Mouse (Mus musculus) cerebellum, adult 9-11 months (tissue): Measurements from ENCODE around the gene D3Ertd254e.
A peak's percentile ranks its signal among the peaks of the same experiment; 100 is the strongest.
"Not testable (repeated sequence)": the region's sequence is repeated elsewhere in the genome, so short reads cannot be mapped to it uniquely, and the experiment has no call there.

Experiments
- DNase-seq: peaks from one replicate; pipeline ENCODE4 v3.0.0; 2022

The D3Ertd254e gene

DNA sequence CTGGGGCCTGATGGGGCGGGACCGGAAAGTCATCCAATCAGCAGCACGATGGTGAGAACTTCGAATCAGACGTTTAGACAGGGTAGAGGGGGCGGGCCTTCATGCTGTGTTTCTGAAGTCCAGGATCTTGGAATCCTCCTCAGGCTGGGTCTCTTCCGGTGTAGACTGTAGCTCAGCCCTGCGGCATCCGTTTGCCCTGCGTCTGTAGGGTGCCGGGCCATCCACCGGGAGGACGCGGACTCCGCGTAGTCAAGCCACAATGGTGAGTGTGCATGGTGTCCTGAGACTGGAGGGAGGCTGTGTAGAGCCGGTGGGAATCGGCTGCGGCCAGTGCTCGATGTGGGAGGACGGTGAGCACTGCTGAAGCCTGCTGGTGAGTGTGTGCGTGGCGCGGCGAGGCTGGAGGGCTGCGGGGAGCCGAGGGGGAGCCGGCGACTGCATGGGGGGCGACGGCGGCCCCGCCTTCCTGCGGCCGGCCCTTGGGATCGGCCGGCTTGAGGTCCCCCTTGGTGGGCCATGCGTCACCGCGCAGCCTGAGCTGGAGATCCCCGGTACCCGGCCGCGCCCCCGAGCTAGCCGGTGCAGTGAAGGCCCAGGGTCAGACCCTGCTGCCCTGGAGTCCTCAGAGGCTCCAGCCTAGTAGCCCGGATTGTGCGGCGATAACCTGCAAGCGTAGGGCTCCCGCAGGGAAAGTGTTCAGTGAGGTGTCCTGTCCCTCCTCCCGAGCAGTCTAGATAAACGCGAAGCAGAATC is at the start of gene D3Ertd254e:
TSS of gene D3Ertd254e (plus strand) at position 84 of the 753 bp plus-strand sequence.
- peak; percentile 92 for DNase-seq

DNA sequence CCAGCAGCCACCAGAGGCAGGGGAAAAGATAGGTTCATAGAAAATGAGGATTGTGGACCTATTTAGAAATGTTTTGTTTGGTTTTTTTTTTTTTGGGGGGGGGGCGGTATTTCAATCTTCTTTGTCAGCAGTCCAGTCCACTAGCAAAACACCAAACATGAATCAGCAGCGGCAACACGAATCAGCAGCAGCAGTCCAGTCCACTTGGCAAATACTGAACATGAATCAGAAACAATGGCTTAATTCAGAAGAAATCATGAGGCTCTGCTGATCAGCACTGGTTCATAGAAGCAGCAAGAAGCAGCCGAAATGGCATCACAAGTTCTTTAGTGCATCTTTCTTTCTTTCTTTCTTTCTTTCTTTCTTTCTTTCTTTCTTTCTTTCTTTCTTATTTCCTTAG is 34.7 kb upstream of the D3Ertd254e start:
- DNase-seq, result no peak

DNA sequence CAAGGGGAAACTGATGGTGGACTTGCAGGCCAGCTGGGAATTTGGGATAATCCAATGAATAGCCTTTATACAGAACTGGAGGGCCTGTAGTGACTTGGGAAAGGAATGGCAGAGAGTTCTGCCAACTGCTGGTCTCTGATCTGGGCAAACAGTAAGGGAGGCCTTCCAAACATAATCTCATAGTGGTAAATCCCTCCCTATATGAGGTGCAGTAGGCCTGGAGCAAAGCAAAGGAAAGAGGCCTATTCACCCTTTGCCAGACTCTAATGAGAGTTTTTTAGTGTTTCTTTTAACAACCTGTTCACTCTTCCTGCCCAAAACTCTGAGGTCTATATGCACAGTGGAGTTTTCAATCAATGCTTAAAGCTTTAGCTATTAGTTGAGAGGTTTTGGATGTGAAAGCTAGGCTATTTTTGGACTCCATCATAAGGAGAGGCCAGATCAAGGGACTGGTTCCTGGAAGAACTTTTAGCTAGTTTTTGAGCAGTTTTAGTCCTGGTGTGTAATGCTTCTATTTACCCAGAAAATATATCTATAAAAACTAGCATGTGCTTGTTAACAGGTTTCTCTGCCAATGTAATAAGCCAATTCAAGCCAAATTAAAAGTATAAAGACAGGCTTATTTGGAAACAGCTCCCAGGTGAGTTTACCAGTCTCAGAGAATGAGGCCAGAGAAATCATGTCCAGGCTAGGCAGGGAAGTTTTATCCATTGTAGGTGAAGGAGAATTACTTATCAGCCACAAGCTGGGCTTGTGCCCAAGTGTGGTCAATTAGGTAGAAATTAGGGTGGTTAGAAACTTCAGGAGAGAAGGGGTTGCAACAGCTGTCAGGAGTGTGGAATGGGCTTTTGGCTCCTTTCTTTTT is 30.9 kb upstream of the D3Ertd254e start:
- DNase-seq, result no peak

DNA sequence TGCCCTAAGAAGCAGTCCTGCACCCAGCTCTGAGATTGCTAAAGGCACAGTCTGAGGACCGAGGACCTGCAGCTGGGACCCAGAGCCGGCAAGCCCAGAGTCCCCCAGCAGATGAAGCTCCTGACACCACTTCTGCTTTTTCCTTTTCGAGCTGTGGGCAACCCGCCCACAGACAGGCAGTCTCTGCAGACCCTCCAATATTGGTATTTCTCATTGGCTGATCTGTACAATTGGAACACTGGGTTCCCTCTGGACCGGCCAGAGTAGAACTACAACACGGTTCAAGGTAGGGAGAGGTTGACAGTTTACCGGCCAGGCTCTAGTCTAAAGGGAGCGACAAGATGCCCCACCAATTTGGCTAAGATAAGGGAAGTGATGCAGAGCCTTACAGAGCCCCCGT is 24.6 kb upstream of the D3Ertd254e start:
- not testable (repeated sequence) for DNase-seq

DNA sequence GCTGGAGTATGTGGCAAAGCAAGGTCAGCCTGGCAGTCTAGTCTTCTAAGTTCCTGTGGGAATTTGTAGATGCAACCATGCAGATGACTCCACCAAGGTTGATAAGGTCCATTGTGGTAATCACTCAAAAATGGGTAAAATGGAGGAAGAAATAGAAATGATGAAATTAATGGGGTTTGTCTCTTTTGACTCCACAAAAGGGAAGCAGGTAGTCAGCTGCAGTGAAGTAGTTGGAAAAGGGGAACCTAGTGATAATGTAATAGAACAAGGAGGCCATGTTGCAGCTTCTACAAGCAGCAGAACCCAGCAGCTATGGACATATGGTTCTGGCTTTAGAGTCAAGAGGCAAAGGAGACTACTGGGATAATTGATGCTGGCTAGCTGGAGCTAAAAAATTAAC is 14.7 kb upstream of the D3Ertd254e start:
- no peak for DNase-seq

DNA sequence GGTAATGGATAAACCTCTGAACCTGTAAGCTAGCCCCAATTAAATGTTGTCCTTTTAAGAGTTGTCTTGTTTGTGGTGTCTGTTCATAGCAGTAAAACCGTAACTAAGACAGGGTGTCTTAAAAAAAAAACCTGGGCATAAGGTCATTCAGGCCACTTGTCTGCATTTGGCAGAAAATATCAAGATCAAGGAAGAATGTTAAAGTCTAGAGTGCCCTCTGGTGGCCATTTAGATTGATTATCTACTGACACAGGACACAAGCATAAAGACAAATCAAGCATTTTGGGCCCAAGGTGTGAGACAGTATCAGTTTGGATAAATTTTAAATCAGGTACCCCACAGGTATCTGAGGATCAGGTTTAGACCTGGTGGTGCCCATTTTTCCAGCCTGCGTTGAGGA is 13.3 kb upstream of the D3Ertd254e start:
- no peak for DNase-seq

DNA sequence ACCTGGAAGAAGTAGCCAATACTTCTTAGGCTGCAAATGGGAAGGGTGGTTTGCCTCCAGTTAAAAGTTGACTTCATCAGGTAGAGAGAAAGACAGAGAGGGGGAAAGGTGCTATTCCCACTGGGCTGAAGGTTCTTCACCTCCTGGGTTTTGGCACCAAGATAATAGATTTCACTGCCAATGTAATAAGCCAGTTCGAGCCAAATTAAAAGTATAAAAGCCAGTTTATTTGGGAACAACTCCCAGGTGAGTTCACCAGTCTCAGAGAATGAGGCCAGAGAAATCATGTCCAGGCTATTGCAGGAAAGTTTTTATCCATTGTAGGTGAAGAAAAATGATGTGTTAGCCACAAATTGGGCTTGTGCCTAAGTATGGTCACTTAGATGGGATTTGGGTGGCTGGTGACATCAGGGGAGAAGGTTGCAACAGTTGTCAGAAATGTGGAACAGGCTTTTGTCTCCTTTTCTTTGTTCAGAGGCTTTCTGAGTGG is 12.6 kb upstream of the D3Ertd254e start:
- no peak for DNase-seq

DNA sequence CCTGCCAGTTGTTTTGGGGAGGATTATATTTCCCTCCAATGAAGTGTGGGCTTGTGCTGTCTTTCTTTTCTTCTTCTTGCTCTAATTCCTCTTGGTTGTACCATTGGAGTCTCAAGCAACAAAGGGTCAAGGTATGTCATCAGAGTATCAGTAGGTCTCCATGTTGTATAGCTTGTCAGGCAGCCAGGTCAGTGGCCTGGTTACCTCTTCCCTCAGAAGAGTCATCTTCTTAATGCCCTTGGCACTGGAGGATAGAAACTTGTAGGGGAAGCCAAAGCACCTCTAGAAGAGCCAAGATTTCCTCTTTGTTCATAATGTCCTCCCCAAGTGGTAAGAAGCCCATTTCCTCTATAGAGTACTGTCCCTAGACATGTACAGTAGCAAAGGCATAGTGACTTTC is 11.8 kb upstream of the D3Ertd254e start:
- no peak for DNase-seq

DNA sequence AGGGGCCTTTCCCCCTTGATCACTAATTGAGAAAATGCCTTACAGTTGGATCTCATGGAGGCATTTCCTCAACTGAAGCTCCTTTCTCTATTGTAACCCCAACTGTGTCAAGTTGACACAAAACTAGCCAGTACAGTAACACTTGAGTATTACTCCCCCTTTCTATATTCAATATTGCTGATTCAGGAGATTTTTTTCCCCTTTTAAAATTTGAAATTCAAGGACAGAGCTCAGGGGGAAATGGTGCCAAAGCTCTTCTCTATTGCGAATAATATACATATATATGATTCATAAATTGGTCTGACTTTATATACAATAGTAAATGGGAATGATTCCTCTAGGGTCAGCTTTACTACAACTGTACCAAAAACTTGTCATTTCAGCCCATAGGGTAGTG is 282 bp upstream of the D3Ertd254e start:
- DNase-seq, result no peak

DNA sequence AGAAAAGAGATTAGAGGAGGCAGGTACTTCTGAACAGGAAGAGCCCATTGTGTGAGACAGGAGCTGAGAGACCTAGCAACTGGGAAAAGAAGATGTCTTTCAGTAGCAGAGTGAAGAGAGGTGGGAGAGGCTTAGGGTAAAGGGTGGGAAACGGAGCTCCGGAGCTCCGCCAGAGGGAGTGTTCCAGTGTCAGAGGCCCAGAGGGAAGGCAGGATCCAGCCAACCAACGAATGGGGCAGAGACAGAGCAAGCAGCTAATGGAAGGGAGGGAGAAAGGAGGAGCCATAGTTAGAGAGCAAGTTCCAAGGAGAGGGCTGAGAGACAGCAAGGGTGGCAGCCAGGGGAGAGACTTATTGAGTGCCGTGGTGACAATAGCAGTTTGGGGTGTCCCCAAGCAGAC is 4.5 kb downstream of the D3Ertd254e start:
- DNase-seq, result no peak

DNA sequence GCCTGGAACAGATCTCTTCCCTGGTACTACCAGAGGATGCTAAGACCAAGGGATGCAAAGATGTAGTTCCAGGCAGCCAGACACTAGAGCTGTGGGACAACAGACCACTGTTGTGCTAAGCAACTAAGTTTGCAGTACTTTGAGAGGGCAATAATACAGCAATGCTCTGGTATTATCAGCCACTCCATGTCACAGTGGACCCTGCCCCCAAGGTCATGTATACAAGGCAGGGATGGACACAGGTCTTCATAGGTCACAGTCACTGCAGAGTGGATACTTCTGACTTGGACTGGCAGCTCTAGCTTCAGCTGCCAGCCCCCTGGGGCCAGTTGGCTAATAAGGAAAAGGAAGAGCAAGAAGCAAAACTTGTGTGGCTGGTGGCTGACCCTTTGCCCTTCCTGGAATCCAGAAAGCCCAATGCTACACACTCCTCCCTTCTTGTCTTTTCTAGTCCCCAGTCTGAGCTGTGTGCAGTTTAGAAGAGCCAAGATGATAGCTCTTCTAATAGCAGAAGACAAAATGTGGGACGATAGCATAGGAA is 19.9 kb downstream of the D3Ertd254e start:
- no peak for DNase-seq

DNA sequence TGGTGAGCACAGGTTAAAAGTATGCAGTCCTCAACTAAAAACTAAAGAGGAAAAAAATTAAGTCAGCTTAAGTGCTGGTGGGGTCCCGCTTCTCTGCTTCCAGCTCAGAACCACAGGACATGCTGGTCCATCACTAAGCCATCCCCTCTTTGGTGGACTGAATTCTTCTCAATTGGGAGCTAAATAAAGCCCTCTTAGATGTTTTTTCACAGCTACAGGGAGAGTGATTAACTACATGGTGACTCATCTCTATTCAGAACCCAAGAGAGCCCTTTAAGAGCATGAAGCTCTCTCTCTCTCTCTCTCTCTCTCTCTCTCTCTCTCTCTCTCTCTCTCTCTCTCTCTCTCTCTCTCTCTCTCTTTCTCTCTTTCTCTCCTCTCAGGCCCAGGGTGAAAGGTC is 20.5 kb downstream of the D3Ertd254e start:
- no peak for DNase-seq

DNA sequence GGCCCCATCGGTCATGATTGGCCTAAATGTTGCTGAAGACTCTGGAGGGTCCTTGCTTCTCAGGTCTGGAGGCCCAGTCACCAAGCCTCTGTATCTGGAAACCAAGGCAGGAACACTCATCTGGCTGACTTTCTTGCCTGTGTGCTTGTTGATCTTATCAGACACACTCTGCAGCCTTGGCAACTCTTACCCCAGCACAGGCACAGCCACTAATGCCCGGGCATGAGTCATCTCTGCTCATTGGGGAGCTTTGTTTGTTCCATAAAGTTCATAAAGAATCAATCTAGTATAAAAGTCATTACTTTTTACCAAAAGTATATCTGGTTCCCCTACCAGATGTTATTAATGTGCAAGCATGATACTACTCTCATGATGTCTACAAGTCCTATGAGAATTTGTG is 22.9 kb downstream of the D3Ertd254e start:
- no peak for DNase-seq

DNA sequence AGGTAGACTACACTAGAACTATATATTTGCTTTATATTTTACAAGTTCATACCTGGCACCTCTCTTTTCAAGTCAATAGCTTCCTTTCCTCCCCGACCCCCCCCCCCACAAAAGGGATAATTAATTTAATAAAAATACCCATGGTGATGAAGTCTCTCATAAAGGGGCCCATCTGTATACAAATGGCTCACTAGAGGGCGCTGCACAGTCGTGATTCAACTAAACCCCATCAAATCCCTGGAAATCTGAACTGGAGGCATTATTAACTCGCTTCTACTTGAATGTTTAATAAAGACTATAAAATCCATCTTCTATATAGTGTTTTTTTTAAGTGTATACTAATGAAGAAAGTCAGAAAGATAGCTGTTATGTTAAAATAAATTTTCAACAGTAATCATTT is 30.7 kb downstream of the D3Ertd254e start:
- no peak for DNase-seq

DNA sequence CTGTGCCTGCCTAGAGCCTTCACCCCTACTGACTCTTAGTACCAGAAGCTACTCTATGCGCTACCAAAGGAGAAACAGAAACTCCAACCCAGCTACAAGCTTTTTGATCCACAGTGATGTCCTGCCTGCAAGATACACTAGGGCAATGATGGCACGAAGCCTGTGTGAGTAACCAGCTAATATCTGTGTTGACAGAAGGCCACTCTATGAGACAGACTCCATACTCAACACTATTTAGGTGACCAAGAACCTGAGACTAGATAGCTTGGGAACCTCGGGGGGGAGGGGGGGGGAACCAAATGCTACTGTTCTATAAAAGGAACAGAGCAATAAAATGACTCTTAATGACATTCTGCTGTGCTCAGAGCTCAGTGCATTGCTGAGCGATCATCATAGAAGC is 35.7 kb downstream of the D3Ertd254e start:
- DNase-seq, result no peak

DNA sequence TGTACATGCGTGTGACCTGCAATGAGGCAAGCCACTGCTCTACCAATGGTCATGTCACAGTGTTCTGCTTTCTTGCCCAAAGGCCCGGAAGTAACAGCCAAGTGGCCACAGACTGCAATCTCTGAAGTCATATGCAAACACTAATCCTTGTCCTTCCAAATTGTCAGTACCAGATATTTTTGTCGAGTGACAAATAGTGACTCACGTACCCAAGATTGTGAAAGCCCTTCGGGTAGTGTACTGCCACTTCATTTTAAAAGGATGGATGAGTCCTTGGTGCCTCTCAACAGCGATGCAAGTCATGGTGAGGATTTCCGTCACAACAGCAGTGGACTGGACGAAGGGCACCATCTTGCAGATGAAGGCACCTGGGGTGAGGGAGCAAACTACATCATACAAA is 38.4 kb downstream of the D3Ertd254e start:
- no peak for DNase-seq

DNA sequence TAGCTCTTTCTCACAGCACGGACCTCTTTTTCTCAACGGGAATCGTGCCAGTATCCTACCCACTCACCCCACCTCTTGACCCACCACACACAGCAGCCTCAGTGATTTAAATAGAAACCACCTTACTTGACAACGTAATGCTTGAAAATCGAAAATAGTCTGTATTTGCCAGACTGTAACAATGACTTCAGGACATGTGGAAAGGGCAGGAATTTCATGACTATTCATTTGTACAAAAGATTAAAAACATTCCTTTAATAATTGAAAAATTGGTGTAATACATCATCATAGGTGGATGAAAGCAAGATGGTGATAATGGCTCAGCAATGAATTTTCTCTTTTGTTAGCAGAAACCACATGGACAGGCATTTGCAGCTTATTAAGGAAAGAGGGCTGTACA is 50.3 kb downstream of the D3Ertd254e start:
- no peak for DNase-seq

DNA sequence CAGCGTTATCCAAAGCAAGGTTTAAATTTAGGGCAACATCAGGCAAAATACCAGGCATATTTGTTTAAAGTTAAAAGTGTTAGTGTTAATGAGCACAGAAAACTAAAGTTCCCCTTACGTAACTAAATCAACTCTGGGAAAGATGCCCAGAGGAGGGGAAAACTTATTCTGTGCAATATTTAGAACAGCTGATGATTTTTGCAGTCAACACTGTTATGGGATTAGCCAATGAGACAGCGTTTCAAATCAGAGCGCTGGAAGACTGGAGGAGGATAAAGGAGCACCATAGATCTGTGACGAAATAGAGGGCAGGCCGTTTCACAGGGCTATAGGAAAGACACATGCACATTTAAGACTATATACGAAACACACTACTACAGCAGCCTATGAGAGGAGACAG is 52.1 kb downstream of the D3Ertd254e start:
- no peak for DNase-seq

DNA sequence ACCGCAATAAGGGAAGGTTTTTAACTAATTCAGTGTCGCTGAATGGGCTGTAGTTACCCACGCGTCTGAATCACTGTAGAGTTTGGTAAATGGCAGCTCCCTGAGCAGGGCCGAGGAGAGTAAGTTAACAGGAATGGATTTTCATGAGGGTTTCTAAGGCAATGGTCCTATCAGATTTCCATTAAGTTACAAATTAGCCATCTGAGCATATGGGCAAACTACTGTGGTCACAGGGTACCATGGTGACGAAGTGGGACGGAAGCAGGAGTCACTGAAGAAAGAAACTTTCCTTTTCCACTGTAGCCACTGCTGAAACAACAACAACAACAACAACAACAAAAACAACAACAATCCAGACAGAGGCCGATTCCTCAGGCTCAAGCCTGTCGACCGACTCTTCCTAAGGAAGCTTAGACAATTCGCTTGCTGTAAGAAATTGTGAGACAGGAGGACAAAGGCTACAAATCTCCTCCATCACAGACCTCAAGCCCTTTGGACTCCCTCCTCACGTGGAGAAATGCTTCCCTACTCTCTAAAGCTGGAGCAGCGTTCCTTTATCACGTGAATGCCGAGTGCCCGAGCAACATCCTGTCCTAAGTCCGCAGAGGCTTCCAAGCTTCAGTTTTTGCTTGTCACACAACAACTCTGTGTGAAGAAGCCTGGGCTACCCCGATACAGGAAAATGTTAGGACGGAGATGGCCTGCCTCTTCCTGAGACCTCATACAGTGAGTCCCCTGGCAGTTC is 56.9 kb downstream of the D3Ertd254e start:
- DNase-seq, result no peak

DNA sequence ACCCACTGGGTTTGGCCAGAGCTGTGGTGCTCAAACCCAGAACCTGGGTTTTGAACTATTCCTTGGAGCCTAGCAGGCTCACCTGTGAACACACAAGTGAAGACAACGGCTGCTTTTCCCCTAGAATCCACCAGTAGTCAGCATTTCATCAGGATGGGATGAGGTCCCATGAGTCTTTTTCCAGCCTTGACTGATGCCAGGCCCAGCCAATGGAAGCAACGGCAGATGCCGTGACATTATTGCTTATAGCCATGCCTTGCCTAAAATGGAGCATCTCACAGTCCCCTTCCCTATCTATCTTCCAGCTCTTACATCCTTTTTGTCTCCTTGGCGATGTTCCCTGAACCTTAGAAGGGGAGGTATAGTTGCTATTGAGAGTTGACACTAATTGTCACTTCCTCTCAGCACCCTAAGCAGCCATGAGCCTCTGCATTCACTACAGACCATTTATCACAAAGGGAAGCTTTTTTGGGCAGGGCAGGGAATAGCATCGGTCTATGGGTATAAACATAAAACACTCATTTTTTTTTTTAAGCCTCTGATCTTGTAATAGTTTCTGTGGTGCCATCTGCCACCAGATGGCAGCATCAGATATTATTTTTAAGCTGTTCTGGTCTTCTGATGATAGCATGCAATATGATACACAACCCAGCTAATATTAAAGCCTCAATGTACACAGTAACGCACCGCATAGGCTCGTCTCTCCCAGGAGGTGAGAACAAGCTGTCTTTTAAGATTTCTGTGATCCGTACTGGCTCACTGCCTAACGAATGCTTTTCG is 59.1 kb downstream of the D3Ertd254e start:
- peak; percentile 6 for DNase-seq

DNA sequence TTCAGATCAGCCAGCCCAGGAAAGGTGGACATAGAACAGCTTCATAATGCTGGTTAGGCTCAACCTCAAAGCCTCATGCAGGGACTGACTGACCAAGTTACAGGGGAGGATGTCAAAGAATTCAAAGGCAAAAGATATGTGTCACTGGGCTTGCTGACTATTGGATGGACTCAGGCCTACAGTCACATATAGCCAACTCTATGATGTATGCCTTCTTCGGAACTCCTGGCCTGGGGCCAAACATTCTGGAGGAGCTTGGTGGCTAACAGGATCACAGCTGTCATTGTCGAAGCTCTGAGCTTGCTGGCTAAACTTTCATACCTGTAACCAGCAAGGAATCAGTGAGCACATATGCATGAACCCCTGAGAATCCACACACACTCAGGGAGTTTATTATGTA is 60.1 kb downstream of the D3Ertd254e start:
- DNase-seq, result no peak

DNA sequence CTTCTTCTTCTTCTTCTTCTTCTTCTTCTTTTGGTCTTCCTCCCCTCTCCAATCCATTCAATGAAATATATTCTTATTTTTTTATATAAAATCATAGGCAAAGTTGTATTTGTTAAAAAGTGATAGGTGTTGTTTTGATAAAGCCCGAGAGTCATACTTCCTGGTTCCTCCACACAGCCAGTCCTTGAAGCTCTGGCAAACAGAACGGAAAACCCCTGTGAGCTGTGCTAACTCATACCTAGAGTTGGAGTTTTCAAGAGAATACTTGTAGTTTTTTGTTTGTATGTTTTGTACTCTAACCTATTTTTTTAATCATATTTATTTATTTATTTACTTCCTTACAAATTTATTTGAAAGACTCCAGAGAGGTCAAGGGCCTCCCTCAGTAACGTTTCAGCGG is 61.9 kb downstream of the D3Ertd254e start:
- no peak for DNase-seq
